Mouse (Mus musculus): ENCODE results near the gene Got1.

GRCm38 (mm10) chr19:43464294-43464687 lies 60.1 kb downstream of the Got1 start:
- TF ChIP-seq GATA1 (IDR thresholded peaks at IDR 0.05; ENCODE audit: low read length) (no peak), TAL1 (IDR thresholded peaks at IDR 0.05; ENCODE audit: low read length) (no peak)
